Mouse (Mus musculus) bone marrow macrophage, adult 2 months (primary cell): ENCODE results near the gene Tff3. TPM values are rescaled to one million over a fixed set of nuclear protein-coding genes. Genes with fewer than 3 reads are reported as not detected.
A peak's percentile ranks its signal among the peaks of the same experiment; 100 is the strongest.

Experiments used
- H3K27ac ChIP-seq: 2 replicates; pipeline ENCODE4 v1.5.1; 2012; ENCODE audit warnings: low read depth, low read length; ENCODE audit not compliant: insufficient read depth
- H3K4me1 ChIP-seq: 2 replicates; pipeline ENCODE4 v1.6.1; 2012; ENCODE audit warnings: low read length; ENCODE audit not compliant: control insufficient read depth, insufficient read depth
- H3K4me3 ChIP-seq: 2 replicates; pipeline ENCODE4 v1.5.1; 2012; ENCODE audit warnings: mild to moderate bottlenecking, low read length, moderate library complexity; ENCODE audit not compliant: insufficient read depth
- CTCF ChIP-seq: IDR thresholded peaks from 2 replicates; pipeline ENCODE4 v1.5.1; 2012; ENCODE audit warnings: low read depth, mild to moderate bottlenecking, low read length, moderate library complexity
- POLR2A ChIP-seq: IDR thresholded peaks from 2 replicates; pipeline ENCODE4 v1.6.1; 2012; ENCODE audit warnings: mild to moderate bottlenecking, low read depth, low read length, borderline replicate concordance
- polyA plus RNA-seq: library from polyadenylated mRNA; stranded (reverse); fragments of >200 nt; gene quantifications from 2 replicates; pipeline ENCODE4 v1.2.4, GENCODE M21; 2012; ENCODE audit not compliant: missing spikeins, insufficient read depth, insufficient read length

The Tff3 gene
- polyA plus RNA-seq, 1 experiment, result not detected

DNA sequence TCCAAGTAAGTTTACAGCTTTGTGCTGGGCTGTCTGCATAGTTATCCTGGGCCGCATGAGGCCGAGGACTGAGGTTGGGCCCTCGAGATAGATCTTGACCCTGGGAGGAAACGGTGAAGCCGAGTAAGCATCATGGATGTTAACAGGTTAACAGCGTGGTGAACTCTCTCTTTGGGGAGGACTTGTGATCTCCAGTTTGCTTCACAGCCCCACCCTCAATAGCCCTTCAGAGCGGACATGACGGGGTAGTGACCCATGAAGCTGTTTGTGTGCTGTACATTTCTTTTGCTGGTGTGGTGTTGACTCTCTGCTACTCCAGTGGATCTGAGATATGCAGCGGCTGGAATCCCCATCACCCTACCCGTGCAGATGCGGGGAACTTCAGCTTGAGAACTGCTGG, 50.9 kb downstream of the Tff3 start:
- no peak overlapping the region for H3K4me3 ChIP-seq
- peaks cover 76% of the 10 kb centered on the region for H3K4me1 ChIP-seq
- no peak overlapping the region for H3K27ac ChIP-seq
- TF ChIP-seq POLR2A, result no peak

DNA sequence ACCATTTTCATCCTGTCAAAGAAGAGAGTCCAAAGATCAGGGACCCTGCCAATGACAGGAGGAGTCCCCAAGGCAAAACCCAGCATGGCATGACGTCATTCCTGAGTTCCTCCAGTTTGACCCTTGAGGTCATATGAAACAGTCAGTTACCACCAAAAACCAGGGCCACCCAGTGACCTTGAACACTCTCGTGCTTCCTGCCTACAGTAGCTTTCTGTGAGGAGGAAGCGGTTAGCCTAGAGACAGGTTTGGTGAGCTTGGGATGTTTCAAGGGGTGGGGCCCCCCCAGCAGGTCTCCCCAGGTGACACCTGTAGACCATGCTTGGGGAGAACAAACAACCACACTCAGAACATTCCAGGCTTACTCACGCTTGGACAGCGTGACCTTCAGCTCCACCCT, 51.9 kb downstream of the Tff3 start:
- no peak for TF ChIP-seq POLR2A
- TF ChIP-seq CTCF, result no peak
- Histone ChIP-seq H3K4me3 (no peak overlapping the region), H3K4me1 (peaks cover 81% of the 10 kb centered on the region), H3K27ac (no peak overlapping the region)

DNA sequence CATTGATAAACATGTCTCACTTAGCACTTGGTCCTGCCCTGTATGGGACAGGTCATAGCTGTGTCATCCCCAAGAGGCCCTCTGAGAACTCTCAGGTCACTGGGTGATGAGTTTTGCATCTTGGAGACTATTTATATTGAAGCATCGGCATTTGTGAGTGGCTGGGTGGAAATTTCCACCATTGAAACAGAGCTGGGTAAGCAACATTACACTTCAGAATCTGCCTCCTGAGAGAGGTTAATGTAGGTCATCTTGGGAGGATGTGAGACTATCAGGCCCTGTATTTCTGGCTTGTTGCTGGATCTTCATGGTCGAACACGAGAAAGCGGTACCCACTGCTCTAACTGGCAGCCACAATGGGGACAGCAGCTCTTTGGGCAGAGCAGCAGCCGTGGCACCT, 54.0 kb downstream of the Tff3 start:
- peak overlapping the region; percentile 27 for H3K27ac ChIP-seq
- H3K4me1 ChIP-seq, result peaks cover 86% of the 10 kb centered on the region
- TF ChIP-seq POLR2A, result no peak
- TF ChIP-seq CTCF, result no peak
- H3K4me3 ChIP-seq, result no peak overlapping the region

Other genes starting within 250 kb of the Tff3 start
- not detected in 2 replicates for gene Glp1r, start 227.8 kb downstream of the Tff3 start, polyA plus RNA-seq
- gene Umodl1, start 175.0 kb downstream of the Tff3 start, polyA plus RNA-seq, result not detected in 2 replicates
- gene Abcg1, start 72.0 kb downstream of the Tff3 start, polyA plus RNA-seq, result 56.3 and 61.5 TPM in 2 replicates
- gene Tff2, start 14.6 kb upstream of the Tff3 start, polyA plus RNA-seq, result not detected in 2 replicates
- not detected in 2 replicates for gene Tff1, start 35.6 kb upstream of the Tff3 start, polyA plus RNA-seq
- not detected in 2 replicates for gene Tmprss3, start 69.3 kb upstream of the Tff3 start, polyA plus RNA-seq
- not detected in 2 replicates for gene Ubash3a, start 78.2 kb upstream of the Tff3 start, polyA plus RNA-seq
- not detected in 2 replicates for gene Rsph1, start 147.7 kb upstream of the Tff3 start, polyA plus RNA-seq
- 7.5 and 11.6 TPM in 2 replicates for gene Slc37a1, start 157.1 kb upstream of the Tff3 start, polyA plus RNA-seq